Mouse (Mus musculus) cerebellum, postnatal 4 days (tissue): Measurements from ENCODE around the gene Olfr631.
"Not testable (repeated sequence)": the region's sequence is repeated elsewhere in the genome, so short reads cannot be mapped to it uniquely, and the experiment has no call there.

Experiments used
- DNase-seq, 2 experiments: peaks; one replicate each; pipeline ENCODE4 v3.0.0; 2022; ENCODE audit warnings: low spot score in 2 of 2, mixed read lengths in 1 of 2

Olfr631 gene

DNA sequence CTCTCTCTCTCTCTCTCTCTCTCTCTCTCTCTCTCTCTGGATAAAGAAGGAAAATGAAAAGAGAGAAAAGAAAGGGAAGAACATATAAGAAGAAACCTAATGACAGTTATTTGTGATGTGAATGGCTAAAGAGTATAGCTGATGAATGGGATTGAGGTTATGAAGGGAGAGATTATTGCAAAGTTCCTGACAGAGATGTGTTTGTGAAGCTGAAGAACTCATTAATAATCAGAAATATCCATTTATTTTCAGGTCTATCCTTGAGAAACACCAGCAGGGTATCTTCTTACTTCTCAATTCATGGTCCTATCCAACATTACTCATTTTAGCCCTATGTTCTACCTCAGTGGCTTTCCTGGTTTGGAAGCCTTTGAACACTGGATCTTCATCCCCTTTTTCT is at the start of gene Olfr631:
Gene Olfr631 (plus strand): TSS at position 301 of the 400 bp plus-strand sequence.
- no peak for DNase-seq

DNA sequence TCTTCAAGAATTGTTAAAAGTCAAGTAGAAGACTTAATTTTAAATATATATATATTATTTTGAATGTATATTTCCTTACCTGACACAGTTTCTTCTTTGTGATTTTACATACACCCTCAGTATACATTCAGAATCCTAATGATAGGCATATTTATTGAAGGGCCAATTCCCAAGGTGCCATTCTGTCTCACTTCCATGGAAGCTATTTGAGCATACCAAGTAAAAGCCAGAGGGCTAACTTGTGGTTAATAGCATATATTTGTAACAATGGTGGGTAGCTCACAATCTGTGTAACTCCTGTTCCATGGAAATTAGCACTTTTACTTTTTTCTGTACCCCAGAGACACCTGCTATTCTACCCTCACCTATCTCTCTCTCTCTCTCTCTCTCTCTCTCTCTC is 42.5 kb upstream of the Olfr631 start, which contains the start of gene Olfr66:
Gene Olfr66 (minus strand): TSS at position 101 of the 400 bp plus-strand sequence.
- DNase-seq = no peak

DNA sequence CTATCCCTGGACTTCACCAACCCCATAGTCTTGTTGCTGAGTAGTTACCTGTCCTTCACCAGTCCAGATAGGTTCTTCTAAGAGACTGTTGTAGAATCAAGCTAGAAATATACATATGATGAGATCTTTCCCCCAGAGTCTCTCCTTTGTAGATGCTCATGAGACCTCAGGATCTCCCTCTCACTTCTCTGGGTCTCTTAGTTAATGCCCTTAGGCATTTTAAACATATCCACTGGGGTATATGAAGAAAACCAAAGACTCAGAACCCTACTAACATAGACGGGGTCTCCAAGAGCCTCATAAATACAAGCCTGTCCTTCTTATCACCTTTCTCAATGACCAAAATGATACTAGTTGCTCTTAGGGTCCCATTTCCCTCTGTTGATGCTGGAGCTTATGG is 34.2 kb upstream of the Olfr631 start, which contains the start of gene Olfr64:
Gene Olfr64 (minus strand): TSS at position 101 of the 400 bp plus-strand sequence.
- DNase-seq = no peak

DNA sequence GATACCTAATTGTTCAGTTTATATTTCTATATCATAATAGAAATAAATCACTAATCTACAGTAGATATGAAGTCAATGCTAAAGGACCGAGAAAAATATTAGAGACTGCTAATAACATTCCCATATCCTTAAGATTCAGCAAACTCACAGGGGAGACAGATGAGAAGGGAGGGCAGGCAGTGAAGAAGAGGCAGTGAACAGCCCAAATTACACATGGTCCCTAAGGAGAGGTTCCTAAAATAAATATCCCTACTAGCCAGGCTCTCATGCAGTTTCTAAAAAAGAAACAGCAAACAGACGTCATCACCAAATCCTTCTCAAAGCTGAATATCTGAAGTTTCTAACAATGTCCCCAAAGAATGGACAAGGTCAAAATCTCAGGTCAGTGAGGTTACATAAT is 25.4 kb upstream of the Olfr631 start, which contains the start of gene Olfr65:
Gene Olfr65 (plus strand): TSS at position 301 of the 400 bp plus-strand sequence.
- DNase-seq = no peak

DNA sequence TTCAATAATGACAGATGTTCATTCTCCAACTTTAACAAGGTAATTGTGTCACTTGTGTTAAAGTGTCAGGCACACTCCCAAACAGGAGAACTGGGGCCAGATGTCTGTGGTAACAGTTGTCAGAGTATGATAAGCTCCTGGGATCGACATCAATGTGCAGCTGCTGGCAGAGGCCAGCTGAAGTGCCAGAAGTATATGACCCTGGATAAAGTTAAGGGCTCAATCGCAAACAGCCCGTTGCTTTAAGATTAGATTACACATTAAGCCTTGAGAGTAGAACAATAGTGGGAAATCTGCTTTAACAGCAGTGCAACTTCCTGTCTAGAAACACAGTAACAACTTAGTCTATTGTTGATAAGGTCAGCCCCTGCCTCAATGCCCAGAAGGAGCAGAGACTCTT is 18.6 kb upstream of the Olfr631 start:
- DNase-seq = no peak

DNA sequence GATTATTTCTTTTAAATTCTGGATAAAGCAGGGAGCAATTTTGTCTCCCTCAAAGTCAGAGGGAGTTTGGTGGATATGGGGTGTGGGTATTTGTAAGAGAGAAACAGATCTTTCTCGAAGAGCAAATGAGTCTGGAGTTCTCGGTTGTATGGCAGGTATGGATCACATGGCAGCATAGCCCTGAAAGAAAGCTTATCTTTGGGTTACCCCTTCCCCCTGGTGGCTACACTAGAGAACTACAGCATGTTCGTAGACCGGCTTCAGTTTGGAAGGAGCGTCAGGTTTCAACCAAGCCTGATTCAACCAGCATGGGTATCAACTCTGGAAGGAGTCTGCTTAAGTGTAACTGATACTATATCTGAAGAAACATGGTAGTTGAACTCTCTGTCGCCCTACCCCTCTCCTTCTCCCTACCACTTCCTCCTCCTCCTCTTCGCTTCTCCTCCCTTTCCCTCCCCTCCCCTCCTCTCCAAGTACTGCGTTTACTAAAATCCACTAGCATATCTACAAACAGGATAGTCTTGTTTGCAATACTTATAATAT is 15.6 kb upstream of the Olfr631 start:
- DNase-seq = no peak

DNA sequence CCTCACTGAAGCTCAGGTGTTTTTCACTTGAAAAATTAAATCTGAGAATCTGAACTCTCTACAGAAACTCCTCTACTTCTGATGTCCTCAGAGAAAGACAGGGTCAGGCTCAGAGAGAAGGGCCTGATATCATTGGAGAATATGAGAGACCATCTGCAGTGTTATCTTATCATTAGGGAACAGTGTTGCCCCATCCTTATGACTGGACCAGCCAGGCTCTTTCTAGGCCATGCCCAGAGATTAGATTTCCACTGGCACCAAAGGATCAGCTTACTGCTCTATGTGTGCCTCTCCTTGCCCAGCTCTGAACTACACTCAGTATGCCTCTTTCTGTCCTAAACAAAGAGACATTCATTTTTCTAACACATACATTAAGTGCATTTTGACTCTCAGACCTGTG is 13.3 kb upstream of the Olfr631 start:
- no peak for DNase-seq

DNA sequence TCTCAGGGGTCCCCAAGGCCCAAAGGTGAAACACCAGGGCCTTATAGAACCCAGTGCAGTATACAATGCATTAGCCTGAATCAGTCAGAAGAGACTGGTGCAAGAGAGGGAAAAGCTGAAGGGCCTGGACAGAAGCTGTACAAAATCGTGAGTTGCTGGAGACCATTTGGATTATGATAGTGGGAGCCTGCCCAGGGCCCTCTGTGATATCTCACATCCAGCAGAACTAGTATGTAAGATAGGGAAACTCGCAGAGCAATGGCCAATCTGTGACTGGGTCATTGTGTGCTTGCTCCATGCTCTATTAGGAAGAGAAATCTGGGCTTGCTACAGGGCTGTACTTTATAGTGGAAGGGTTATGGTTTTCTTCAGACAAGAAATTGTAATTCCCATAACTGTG is 5.6 kb downstream of the Olfr631 start, which contains the start of gene Olfr632:
Gene Olfr632 (plus strand): TSS at position 84 of the 400 bp plus-strand sequence.
- no peak for DNase-seq

DNA sequence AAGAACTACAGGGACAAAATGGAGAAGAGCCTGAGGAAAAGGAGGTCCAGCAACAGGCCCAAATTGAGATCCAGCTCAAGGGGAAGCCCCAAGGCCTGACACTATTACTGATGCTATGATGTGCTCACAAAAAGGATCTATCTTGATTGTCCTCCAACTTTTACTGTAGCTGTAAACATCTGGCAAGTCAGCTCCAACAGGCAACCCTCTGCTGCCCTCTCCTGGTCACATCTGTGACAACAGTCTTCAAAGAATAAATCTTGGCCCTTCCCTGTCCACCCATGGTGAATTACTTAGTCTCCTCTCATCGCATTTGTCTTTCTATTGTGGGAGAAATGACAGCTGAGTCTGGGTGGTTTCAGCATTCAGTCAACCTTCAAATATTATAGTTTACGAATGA is 14.1 kb downstream of the Olfr631 start:
- DNase-seq = no peak

DNA sequence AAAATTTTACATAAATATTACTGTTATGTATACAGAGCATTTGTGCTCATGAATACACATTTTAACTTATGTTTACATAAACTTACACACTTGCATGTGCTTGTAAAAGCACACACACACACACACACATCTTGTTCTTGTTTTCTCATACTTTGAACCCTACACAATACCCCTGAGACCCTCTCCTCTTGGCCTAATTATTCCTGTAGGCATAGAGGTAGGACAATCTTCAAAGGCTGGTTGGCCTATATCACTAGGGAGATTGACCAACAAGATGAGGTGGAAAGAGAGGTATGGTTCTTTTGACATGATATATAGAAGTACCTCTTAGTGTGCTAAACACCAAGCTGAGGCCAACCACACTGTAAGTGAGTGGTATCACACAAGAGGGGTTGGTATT is 15.5 kb downstream of the Olfr631 start, which contains the start of gene Olfr633:
Gene Olfr633 (plus strand): TSS at position 301 of the 400 bp plus-strand sequence.
- no peak for DNase-seq

DNA sequence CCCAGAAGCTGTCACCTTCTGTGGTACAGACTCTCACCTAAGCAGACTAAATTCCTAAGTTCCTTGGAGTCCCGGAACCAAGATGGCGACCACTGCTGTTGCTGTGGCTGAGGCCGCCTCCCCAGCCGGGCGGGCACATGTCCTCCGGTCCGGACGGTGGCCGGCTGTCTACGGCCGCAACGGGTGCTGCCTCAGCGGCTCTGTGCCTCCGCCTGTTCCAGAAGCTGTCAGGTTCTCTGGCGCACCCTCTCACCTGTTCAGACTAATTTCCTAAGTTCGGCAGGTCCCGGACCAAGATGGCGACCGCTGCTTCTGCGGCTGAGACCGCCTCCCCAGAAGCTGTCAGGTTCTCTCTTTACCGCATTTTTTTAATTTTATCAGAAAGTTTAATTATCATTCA is 38.2 kb downstream of the Olfr631 start:
- not testable (repeated sequence) for DNase-seq

DNA sequence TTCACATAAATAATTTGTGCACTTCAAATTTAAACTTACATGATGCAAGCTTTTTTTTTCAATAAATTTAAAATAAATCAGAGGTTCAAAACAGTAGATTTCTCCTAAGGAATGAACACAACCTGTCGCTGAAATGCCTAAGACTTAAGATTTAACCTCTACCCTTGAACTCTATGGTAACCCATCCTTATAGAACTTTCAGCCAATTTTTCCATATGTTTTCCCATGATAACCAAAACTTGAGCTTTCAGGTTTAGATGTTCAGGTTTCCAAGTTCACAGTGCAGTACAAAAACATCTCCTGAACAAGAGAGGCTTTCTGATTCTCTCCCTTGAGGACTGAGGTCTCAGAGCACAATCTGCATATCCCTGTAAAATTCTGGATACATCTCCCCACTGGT is 42.2 kb downstream of the Olfr631 start, which contains the start of gene Olfr635:
Gene Olfr635 (plus strand): TSS at position 301 of the 400 bp plus-strand sequence.
- DNase-seq = no peak

DNA sequence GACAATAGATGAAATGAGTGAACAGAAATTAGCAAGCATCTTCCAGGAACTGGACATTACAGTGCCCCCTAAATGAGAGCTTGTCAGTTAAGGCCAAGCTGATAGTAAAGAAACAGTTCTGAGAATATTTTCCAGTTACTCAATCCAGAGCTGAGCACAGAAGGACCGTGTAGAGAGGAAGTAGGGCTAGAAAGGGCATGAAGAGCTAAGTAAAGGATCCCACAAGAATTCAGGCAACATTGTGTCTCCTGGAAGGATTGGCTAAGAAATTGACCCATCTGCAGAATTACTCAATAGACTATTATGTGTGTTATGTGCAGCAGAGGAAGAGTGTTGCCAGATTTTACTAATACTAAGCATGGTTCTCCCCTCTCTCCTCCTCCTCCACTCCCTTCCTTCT is 43.2 kb downstream of the Olfr631 start:
- no peak for DNase-seq
